Mouse (Mus musculus) embryonic facial prominence, embryonic 13.5 days (tissue): ENCODE data around the gene Commd7. TPM values are rescaled to one million over a fixed set of nuclear protein-coding genes. Genes with fewer than 3 reads are reported as not detected.
A peak's percentile ranks its signal among the peaks of the same experiment; 100 is the strongest.

ENCODE experiments used
- ATAC-seq: fragments of 200-750 bp; cut with Nextera tagmentation; 2 replicates; pipeline ENCODE4 v1.8.0; 2017; ENCODE audit warnings: low read depth; ENCODE audit not compliant: insufficient number of reproducible peaks, insufficient read depth, low FRiP score, low TSS enrichment
- H3K27ac ChIP-seq: fragments of 300-500 bp; sonication (generic); 2 replicates; pipeline ENCODE4 v1.5.1; 2015; ENCODE audit warnings: moderate library complexity, mild to moderate bottlenecking, inconsistent platforms
- H3K27me3 ChIP-seq: fragments of 300-500 bp; sonication (generic); 2 replicates; pipeline ENCODE4 v1.6.1; 2015; ENCODE audit warnings: mild to moderate bottlenecking, inconsistent platforms
- H3K36me3 ChIP-seq: fragments of 300-500 bp; sonication (generic); 2 replicates; pipeline ENCODE4 v1.6.1; 2015; ENCODE audit warnings: mild to moderate bottlenecking, inconsistent platforms
- H3K4me1 ChIP-seq: fragments of 300-500 bp; sonication (generic); 2 replicates; pipeline ENCODE4 v1.6.1; 2015; ENCODE audit warnings: inconsistent platforms
- H3K4me2 ChIP-seq: fragments of 300-500 bp; sonication (generic); 2 replicates; pipeline ENCODE4 v1.6.1; 2015; ENCODE audit warnings: moderate library complexity, mild to moderate bottlenecking, inconsistent platforms
- H3K4me3 ChIP-seq: fragments of 300-500 bp; sonication (generic); 2 replicates; pipeline ENCODE4 v1.5.1; 2015; ENCODE audit warnings: mild to moderate bottlenecking, inconsistent platforms
- H3K9ac ChIP-seq: fragments of 300-500 bp; sonication (generic); 2 replicates; pipeline ENCODE4 v1.6.1; 2015; ENCODE audit warnings: mild to moderate bottlenecking, inconsistent platforms
- H3K9me3 ChIP-seq: fragments of 300-500 bp; sonication (generic); 2 replicates; pipeline ENCODE4 v1.6.1; 2016; ENCODE audit warnings: inconsistent platforms
- WGBS: fragments of 180-500 bp; shearing (Covaris S2); methylation state at CpG from one replicate; pipeline ENCODE4 v1.1.7; 2015; ENCODE audit warnings: mixed read lengths; 5-methylcytosine and 5-hydroxymethylcytosine counted together
- polyA plus RNA-seq: library from polyadenylated mRNA; unstranded; fragments of >200 nt; fragmentation: Nextera tagmentation; extraction: Ambion mirVana; gene quantifications from 2 replicates; pipeline ENCODE4 v1.2.1, GENCODE M21; 2015

Commd7 gene
- polyA plus RNA-seq, 1 experiment from 2014 or later: 82.1 TPM

- H3K27ac ChIP-seq: no peak overlapping the region
- no peaks in the 10 kb centered on the region for H3K4me1 ChIP-seq
- no peak overlapping the region for H3K4me2 ChIP-seq
- H3K9ac ChIP-seq: no peak overlapping the region
- peaks cover 72% of the 10 kb centered on the region for H3K36me3 ChIP-seq
- no peaks in the 10 kb centered on the region for H3K9me3 ChIP-seq
- no peaks in the 10 kb centered on the region for H3K27me3 ChIP-seq
- ATAC-seq: no peak
- 93% methylated on average over 6 of the region's 6 CpGs for WGBS
- no peak overlapping the region for H3K4me3 ChIP-seq
Measured at GRCm38 (mm10) chr2:153618439-153618838, 14.1 kb downstream of the Commd7 start.

GRCm38 (mm10) chr2:153616893-153617292 lies 15.7 kb downstream of the Commd7 start:
- Histone ChIP-seq H3K4me2 (no peak overlapping the region), H3K9me3 (no peaks in the 10 kb centered on the region), H3K9ac (no peak overlapping the region), H3K4me1 (peaks cover 13% of the 10 kb centered on the region), H3K4me3 (no peak overlapping the region), H3K36me3 (peaks cover 58% of the 10 kb centered on the region), H3K27ac (no peak overlapping the region), H3K27me3 (no peaks in the 10 kb centered on the region)
- ATAC-seq: no peak
- 90% methylated on average over 3 of the region's 3 CpGs for WGBS

- Histone ChIP-seq H3K4me1 (peaks cover 32% of the 10 kb centered on the region), H3K27me3 (no peaks in the 10 kb centered on the region), H3K27ac (no peak overlapping the region), H3K9ac (no peak overlapping the region), H3K9me3 (no peaks in the 10 kb centered on the region), H3K4me3 (no peak overlapping the region), H3K36me3 (peaks cover 17% of the 10 kb centered on the region), H3K4me2 (no peak overlapping the region)
- 34% methylated on average over 3 of the region's 3 CpGs for WGBS
- no peak for ATAC-seq
Measured at GRCm38 (mm10) chr2:153612594-153613281, 19.8 kb downstream of the Commd7 start.

- Histone ChIP-seq H3K4me2 (no peak overlapping the region), H3K4me3 (no peak overlapping the region), H3K36me3 (peaks cover 7% of the 10 kb centered on the region; the same call in 1 of the 2 replicates), H3K27ac (no peak overlapping the region), H3K9ac (no peak overlapping the region), H3K4me1 (peaks cover 32% of the 10 kb centered on the region), H3K9me3 (no peaks in the 10 kb centered on the region), H3K27me3 (no peaks in the 10 kb centered on the region)
- no peak for ATAC-seq
- WGBS: 87% methylated on average over 1 of the region's 1 CpGs
Measured at GRCm38 (mm10) chr2:153611743-153612142, 20.8 kb downstream of the Commd7 start.

GRCm38 (mm10) chr2:153611241-153611630 lies 21.3 kb downstream of the Commd7 start:
- Histone ChIP-seq H3K4me1 (peaks cover 32% of the 10 kb centered on the region), H3K27ac (peak overlapping the region; percentile 85), H3K9ac (peak overlapping the region; percentile 61), H3K4me3 (no peak overlapping the region), H3K9me3 (no peaks in the 10 kb centered on the region), H3K27me3 (no peaks in the 10 kb centered on the region), H3K4me2 (no peak overlapping the region), H3K36me3 (peaks cover 4% of the 10 kb centered on the region; the same call in 1 of the 2 replicates)
- ATAC-seq: no peak
- WGBS: 67% methylated on average over 7 of the region's 7 CpGs

GRCm38 (mm10) chr2:153610426-153611240 lies 21.9 kb downstream of the Commd7 start:
- Histone ChIP-seq H3K27me3 (no peaks in the 10 kb centered on the region), H3K4me2 (no peak overlapping the region), H3K4me3 (no peak overlapping the region), H3K4me1 (peaks cover 32% of the 10 kb centered on the region), H3K36me3 (peaks cover 4% of the 10 kb centered on the region; the same call in 1 of the 2 replicates), H3K9me3 (no peaks in the 10 kb centered on the region), H3K9ac (peak overlapping the region; percentile 61), H3K27ac (peak overlapping the region; percentile 85)
- ATAC-seq: peak; percentile 22; the same call in 1 of the 2 replicates
- WGBS: 15% methylated on average over 14 of the region's 14 CpGs

GRCm38 (mm10) chr2:153609548-153609947 lies 23.0 kb downstream of the Commd7 start:
- Histone ChIP-seq H3K4me3 (no peak overlapping the region), H3K27me3 (no peaks in the 10 kb centered on the region), H3K4me1 (peaks cover 32% of the 10 kb centered on the region), H3K9ac (no peak overlapping the region), H3K9me3 (no peaks in the 10 kb centered on the region), H3K27ac (no peak overlapping the region; the same call in 1 of the 2 replicates), H3K36me3 (no peaks in the 10 kb centered on the region), H3K4me2 (0 out of 2 replicates have a peak overlapping the region, but pooled peaks have one; percentile 7)
- 10% methylated on average over 9 of the region's 9 CpGs for WGBS
- ATAC-seq: peak; percentile 57; the same call in 1 of the 2 replicates

GRCm38 (mm10) chr2:153609058-153609457 lies 23.5 kb downstream of the Commd7 start:
- 84% methylated on average over 8 of the region's 8 CpGs for WGBS
- Histone ChIP-seq H3K36me3 (no peaks in the 10 kb centered on the region), H3K27me3 (no peaks in the 10 kb centered on the region), H3K27ac (no peak overlapping the region), H3K9me3 (no peaks in the 10 kb centered on the region), H3K9ac (no peak overlapping the region), H3K4me3 (no peak overlapping the region), H3K4me1 (peaks cover 32% of the 10 kb centered on the region), H3K4me2 (no peak overlapping the region)
- no peak for ATAC-seq

- Histone ChIP-seq H3K9me3 (no peaks in the 10 kb centered on the region), H3K27me3 (no peaks in the 10 kb centered on the region), H3K4me1 (peaks cover 29% of the 10 kb centered on the region), H3K9ac (no peak overlapping the region), H3K4me3 (no peak overlapping the region), H3K27ac (no peak overlapping the region), H3K36me3 (no peaks in the 10 kb centered on the region), H3K4me2 (no peak overlapping the region)
- 86% methylated on average over 13 of the region's 13 CpGs for WGBS
- ATAC-seq: no peak
Measured at GRCm38 (mm10) chr2:153607870-153608515, 24.6 kb downstream of the Commd7 start.

- H3K27me3 ChIP-seq: no peaks in the 10 kb centered on the region
- H3K36me3 ChIP-seq: no peaks in the 10 kb centered on the region
- peaks cover 17% of the 10 kb centered on the region for H3K4me1 ChIP-seq
- H3K4me2 ChIP-seq: no peak overlapping the region
- H3K9ac ChIP-seq: no peak overlapping the region
- 78% methylated on average over 3 of the region's 3 CpGs for WGBS
- H3K9me3 ChIP-seq: no peaks in the 10 kb centered on the region
- no peak for ATAC-seq
- H3K27ac ChIP-seq: no peak overlapping the region
- no peak overlapping the region for H3K4me3 ChIP-seq
Measured at GRCm38 (mm10) chr2:153606421-153606820, 26.2 kb downstream of the Commd7 start.

- Histone ChIP-seq H3K4me2 (no peak overlapping the region), H3K4me3 (no peak overlapping the region), H3K27ac (no peak overlapping the region), H3K9ac (no peak overlapping the region), H3K36me3 (no peaks in the 10 kb centered on the region), H3K27me3 (no peaks in the 10 kb centered on the region), H3K4me1 (no peaks in the 10 kb centered on the region), H3K9me3 (no peaks in the 10 kb centered on the region)
- WGBS: 40% methylated on average over 4 of the region's 4 CpGs
- no peak for ATAC-seq
Measured at GRCm38 (mm10) chr2:153603724-153604123, 28.9 kb downstream of the Commd7 start.
